Mouse (Mus musculus) cerebellum, postnatal 25 days (tissue): Measurements from ENCODE around the gene 4933405O20Rik.

Experiments
- DNase-seq, 2 experiments: peaks; one replicate each; pipeline ENCODE4 v3.0.0; 2021; ENCODE audit warnings: mixed read lengths in 2 of 2

The 4933405O20Rik gene

DNA sequence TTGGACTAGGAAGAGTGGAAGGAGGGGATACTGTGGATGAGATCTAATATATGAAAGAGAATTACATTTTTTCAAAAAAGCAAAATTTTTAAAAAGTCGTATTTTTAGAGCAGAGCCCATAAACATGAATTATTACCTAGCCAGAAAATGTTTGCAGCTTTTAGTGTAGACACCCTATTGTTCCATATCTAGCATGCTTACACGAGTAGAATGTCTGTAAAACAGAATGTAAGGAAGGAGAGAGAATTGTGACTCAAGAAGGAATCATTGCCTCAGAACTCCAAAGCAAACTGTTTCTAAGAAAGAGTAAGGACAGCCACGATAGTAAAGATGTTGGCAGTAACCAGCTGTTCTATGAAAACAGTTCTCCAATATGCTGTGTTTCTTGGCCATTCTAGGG lies at the start of gene 4933405O20Rik:
Gene 4933405O20Rik, plus strand, starts transcription at position 301 of the 400 bp plus-strand sequence.
- DNase-seq = no peak

DNA sequence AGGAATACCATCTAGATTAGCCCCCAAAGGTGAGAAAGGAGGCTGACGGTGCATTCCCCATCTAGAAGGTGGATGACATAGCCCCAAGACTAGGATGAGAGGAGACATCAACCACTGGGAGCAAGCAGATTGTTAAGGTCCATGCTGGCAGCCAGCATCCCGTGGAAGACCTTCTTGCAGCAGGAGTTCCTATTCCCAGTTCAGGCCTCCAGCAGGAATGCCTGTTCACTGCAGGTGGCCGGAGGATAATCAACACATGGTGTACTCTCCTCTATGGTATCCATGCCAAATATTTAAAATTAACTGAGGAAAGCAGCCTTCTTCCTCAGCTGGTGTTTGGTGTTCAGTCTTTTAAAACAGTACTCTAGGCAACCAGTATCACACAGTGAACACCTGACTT lies 49.4 kb upstream of the 4933405O20Rik start:
- peak; percentile 42 to 56 for DNase-seq

DNA sequence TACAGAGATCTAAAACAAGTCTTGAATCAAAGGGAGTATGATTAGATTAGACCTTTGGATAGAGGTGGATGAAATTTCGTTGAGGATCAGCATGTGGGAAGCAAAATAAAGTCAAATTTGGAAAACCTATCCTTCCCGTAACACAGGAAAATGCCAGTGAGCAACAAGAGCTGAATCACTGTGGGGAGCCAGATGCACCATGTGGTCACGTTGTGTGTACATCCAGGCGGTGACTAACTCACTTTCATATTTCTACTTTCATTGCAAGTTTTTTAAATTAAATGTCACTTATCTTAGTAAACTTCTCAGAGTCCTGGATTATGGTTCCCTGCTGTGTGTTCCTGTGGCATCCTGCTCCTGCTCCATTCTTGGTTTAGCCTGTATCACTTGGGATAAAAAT lies 47.6 kb upstream of the 4933405O20Rik start:
- no peak for DNase-seq

DNA sequence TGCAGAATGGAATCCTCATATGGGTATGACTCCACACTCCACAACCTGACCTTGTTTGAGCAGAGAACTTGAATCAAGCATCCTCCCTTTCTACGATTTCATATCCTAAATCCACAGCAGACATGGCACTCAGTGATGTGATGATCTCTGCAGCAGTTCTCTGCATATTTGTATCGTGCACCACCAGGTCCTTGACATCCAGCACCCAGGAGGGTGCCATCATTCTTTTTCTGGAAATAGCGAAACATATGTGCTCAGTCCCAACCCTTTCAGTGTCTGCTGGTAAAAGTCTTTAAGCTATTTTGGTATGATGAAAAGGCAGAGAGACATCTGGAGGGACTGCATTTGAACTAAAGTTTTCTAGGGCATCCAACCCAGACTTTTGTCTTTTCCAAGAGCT lies 36.3 kb upstream of the 4933405O20Rik start:
- DNase-seq = no peak

DNA sequence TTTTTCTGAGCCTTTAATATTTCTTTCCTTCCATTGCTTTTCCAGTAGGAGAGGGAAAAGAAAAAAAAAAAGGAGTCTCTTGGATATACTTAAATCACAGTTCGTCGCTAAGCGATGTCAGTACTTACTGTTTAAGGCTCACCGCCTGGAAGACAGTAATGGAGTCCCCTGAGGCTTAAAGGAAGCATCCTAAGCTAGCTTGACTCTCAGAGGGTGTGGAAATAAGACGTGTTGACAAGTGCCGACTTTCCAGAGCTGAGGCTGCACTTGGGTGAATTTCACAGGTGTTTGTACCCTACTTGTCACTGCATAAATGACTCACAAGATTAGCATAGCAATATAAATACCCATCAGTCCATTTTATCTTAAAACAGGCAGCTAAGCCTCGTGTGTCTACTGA lies 25.1 kb upstream of the 4933405O20Rik start:
- DNase-seq = no peak

DNA sequence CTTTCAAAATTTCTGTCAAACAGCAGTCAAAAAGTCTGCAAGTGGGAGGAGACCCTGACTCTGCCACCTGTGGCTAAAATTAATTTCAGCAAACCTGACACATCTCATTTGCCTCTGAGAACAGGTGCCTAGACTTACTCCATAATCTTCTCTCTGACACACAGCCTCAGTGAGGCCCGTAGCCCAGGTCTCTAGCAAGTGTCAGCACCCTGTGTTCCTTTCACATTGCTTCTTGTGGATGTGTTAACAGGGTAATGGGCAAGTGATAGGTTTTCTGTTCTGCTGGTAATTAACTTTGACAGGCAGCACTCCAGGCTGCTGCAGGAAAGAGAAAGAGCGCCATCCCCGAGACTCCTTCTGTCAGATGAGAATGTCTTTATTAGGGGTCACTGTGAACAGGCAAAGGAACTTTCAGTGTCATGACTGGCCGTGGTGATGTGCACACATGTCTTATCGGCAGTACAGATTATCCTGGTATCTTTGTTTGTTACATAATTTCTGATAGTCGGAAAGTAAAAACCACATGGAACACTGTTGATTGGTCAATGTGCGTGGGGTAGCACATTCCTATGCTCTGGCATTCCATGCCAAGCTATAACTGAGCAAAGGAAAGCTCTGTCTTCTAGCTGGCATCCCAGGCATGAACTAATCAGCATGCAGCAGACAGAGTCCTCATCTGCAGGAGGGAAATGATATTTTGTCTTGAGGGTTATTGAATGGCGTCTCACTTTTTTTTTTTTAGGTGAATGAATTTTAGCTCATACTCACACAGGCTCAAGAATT lies 10.2 kb upstream of the 4933405O20Rik start:
- no peak for DNase-seq

DNA sequence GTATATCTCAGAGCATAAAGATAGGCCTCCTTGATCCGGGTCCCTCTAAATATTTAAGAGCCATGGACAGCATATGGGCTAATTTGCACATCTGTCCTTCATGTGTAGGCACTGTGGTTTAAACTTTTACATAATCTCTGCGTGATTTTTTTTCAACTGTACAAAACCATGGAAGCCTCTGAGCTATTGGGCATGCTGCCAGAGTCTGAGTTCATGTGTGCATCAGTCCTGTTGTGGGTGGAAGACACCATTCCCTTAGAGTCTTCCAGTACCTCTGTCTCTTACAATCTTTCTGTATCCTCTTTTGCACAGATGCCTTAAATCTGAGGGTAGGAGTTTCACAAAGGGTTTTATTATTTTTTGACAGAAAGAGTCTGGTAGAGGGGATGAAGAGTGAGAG lies 15.1 kb downstream of the 4933405O20Rik start:
- peak in 1 of 2 experiments; percentile 7 for DNase-seq

DNA sequence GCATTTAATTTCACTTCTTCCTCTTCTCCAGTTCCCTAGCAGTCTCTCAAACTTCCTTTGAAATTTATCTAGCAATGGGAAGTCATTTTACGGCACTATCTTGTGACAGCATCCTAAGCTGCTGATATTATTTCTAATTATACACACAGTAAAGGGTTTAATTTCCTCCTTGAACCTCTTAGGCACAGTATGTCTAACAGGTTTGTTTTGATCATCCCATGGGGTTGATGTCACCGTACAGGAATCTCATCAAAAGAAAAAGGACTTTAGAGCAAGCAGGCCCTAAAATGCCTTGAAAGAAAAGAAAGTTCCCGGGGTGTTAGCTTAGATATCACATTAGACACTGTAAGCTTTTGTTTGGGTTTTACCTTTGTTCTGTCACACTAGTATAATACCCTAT lies 30.2 kb downstream of the 4933405O20Rik start:
- DNase-seq = no peak

DNA sequence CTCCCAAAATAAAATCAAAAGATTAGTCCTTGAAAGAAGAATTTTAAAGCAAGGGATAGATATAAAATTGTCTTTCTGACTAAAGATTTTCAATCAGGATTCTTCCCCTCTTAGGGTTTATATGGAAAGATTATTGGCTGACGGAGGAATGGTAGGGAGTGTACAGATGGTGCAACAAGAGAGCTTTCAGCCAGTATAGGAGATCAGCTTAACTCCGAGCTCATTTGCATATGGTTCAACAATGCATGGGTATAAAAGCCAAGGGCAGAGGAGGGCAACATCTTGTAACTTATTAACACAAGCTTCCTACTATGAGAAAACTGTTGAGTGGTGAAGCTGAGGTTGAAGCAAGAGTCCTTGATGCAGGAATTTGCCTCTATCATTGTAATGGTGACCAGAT lies 34.2 kb downstream of the 4933405O20Rik start:
- no peak for DNase-seq
